Mouse (Mus musculus) limb, embryonic 15.5 days (tissue): ENCODE results near the gene Rnf114. TPM values are rescaled to one million over a fixed set of nuclear protein-coding genes. Genes with fewer than 3 reads are reported as not detected.

Experiments used
- ATAC-seq: fragments of 200-750 bp; cut with Nextera tagmentation; 2 replicates; pipeline ENCODE4 v1.8.0; 2017; ENCODE audit warnings: low read depth, moderate TSS enrichment; ENCODE audit not compliant: insufficient number of reproducible peaks, low FRiP score, low TSS enrichment
- H3K27ac ChIP-seq: fragments of 300-500 bp; sonication (generic); 2 replicates; pipeline ENCODE4 v1.5.1; 2015; ENCODE audit warnings: moderate library complexity, mild to moderate bottlenecking, inconsistent platforms
- H3K27me3 ChIP-seq: fragments of 300-500 bp; sonication (generic); 2 replicates; pipeline ENCODE4 v1.6.1; 2015; ENCODE audit warnings: inconsistent platforms
- H3K36me3 ChIP-seq: fragments of 300-500 bp; sonication (generic); 2 replicates; pipeline ENCODE4 v1.6.1; 2015; ENCODE audit warnings: inconsistent platforms
- H3K4me1 ChIP-seq: fragments of 300-500 bp; sonication (generic); 2 replicates; pipeline ENCODE4 v1.6.1; 2015; ENCODE audit warnings: inconsistent platforms
- H3K4me2 ChIP-seq: fragments of 300-500 bp; sonication (generic); 2 replicates; pipeline ENCODE4 v1.6.1; 2015; ENCODE audit warnings: mild to moderate bottlenecking, inconsistent platforms
- H3K4me3 ChIP-seq: fragments of 300-500 bp; sonication (generic); 2 replicates; pipeline ENCODE4 v1.5.1; 2015; ENCODE audit warnings: mild to moderate bottlenecking, inconsistent platforms
- H3K9ac ChIP-seq: fragments of 300-500 bp; sonication (generic); 2 replicates; pipeline ENCODE4 v1.6.1; 2015; ENCODE audit warnings: inconsistent platforms
- H3K9me3 ChIP-seq: fragments of 300-500 bp; sonication (generic); 2 replicates; pipeline ENCODE4 v1.6.1; 2016; ENCODE audit warnings: inconsistent platforms
- WGBS: fragments of 180-500 bp; shearing (Covaris S2); methylation state at CpG from one replicate; pipeline ENCODE4 v1.1.7; 2015; 5-methylcytosine and 5-hydroxymethylcytosine counted together
- polyA plus RNA-seq: library from polyadenylated mRNA; unstranded; fragments of >200 nt; fragmentation: Nextera tagmentation; extraction: Ambion mirVana; gene quantifications from 2 replicates; pipeline ENCODE4 v1.2.1, GENCODE M21; 2015

Gene Rnf114
- polyA plus RNA-seq, 1 experiment from 2014 or later = 69.9 TPM

DNA sequence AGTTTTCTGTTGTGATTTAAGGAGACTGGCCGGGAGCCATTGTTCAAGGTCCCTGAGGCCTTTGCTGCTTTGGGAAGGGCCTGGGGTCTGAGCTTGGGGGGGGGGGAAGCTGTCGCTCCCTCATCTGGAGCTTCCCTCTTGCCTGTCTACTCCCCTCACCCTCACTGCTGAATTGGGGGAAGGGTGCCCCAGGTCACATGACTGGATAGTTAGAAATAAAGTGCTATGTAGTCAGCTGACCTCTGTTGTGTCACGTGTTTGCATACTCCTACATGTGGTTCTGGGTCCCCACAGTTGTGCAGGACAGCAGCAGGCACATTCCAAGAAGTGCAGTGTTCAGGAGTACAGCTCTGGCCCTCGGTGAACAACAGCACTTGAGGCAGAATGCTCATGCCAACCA lies 15.7 kb upstream of the Rnf114 start:
- Histone ChIP-seq H3K9ac (no peak overlapping the region), H3K9me3 (no peaks in the 10 kb centered on the region), H3K27ac (0 out of 2 replicates have a peak overlapping the region, but pooled peaks have one; percentile 47), H3K4me1 (peaks cover 13% of the 10 kb centered on the region), H3K27me3 (no peaks in the 10 kb centered on the region), H3K36me3 (peaks cover 52% of the 10 kb centered on the region), H3K4me2 (no peak overlapping the region), H3K4me3 (no peak overlapping the region)
- WGBS = 71% methylated on average over 4 of the region's 4 CpGs
- ATAC-seq = no peak

DNA sequence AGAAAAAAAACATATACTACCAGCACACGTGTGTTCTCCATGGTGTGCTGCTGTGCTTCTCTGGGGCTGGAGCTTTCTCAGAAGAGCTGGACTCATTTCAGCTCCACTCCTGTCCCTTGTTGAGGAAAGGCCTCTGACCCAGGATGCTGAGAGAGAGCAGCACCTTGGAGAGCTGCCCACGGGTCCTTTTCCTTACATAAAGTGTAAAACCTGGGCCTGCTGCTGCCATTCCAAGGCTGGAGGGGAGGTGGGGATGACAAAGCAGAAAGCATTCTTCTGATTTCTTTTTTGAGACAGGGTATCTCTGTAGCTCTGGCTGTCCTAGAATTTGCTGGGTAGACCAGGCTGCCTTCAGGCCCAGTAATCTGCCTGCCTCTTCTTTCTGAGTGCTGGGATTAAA lies 14.3 kb upstream of the Rnf114 start:
- peaks cover 13% of the 10 kb centered on the region for H3K4me1 ChIP-seq
- H3K4me2 ChIP-seq = no peak overlapping the region
- H3K4me3 ChIP-seq = no peak overlapping the region
- no peak for ATAC-seq
- 36% methylated on average over 2 of the region's 2 CpGs for WGBS
- H3K27me3 ChIP-seq = no peaks in the 10 kb centered on the region
- H3K27ac ChIP-seq = no peak overlapping the region
- H3K9ac ChIP-seq = no peak overlapping the region
- H3K9me3 ChIP-seq = no peaks in the 10 kb centered on the region
- peaks cover 51% of the 10 kb centered on the region for H3K36me3 ChIP-seq

DNA sequence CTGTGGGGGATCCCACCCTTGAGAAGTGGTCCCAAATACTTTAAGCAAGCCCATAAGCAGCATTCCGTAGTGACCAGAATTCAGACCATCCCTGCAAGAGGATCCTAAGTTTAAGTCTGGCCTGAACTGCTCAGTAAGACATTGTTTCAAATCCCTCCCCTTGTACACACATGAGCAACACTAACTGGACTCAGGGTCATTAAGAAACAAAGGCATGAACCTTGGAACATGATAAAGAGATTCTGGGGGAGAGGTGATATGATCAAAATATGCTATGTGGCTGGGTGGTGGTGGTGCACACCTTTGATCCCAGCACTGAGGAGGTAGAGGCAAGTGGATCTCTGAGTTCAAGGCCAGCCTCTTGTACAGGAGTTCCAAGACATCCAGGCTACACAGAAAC lies 12.9 kb upstream of the Rnf114 start:
- no peak overlapping the region for H3K27ac ChIP-seq
- peaks cover 51% of the 10 kb centered on the region for H3K36me3 ChIP-seq
- H3K4me2 ChIP-seq = no peak overlapping the region
- H3K4me1 ChIP-seq = peaks cover 13% of the 10 kb centered on the region
- H3K27me3 ChIP-seq = no peaks in the 10 kb centered on the region
- no peaks in the 10 kb centered on the region for H3K9me3 ChIP-seq
- no peak overlapping the region for H3K9ac ChIP-seq
- no peak overlapping the region for H3K4me3 ChIP-seq
- no peak for ATAC-seq
- WGBS = 95% methylated on average over 1 of the region's 1 CpGs

DNA sequence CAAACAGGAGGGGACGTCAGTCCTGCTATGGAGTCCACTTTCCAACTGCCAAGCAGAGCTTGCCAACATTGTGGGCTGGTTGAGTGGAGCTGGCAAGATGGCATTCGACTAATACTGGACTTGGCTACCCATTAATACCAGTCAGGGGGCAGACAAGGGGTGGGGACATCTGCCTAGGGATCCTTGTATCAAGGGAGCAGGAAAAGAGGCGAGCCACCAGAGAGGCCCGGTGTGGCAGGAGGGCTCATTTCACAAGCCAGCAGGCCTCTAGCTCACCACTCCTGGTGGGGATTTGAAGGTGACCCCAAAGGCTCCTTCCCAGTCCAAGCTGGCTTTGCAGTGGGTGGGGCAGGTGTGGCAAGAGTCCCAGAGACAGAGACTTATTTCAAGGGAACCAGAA lies 9.8 kb upstream of the Rnf114 start:
- Histone ChIP-seq H3K36me3 (peaks cover 46% of the 10 kb centered on the region), H3K4me3 (no peak overlapping the region), H3K9me3 (no peaks in the 10 kb centered on the region), H3K27me3 (no peaks in the 10 kb centered on the region), H3K9ac (no peak overlapping the region), H3K27ac (no peak overlapping the region), H3K4me2 (no peak overlapping the region), H3K4me1 (peaks cover 15% of the 10 kb centered on the region)
- 98% methylated on average over 4 of the region's 4 CpGs for WGBS
- ATAC-seq = no peak

DNA sequence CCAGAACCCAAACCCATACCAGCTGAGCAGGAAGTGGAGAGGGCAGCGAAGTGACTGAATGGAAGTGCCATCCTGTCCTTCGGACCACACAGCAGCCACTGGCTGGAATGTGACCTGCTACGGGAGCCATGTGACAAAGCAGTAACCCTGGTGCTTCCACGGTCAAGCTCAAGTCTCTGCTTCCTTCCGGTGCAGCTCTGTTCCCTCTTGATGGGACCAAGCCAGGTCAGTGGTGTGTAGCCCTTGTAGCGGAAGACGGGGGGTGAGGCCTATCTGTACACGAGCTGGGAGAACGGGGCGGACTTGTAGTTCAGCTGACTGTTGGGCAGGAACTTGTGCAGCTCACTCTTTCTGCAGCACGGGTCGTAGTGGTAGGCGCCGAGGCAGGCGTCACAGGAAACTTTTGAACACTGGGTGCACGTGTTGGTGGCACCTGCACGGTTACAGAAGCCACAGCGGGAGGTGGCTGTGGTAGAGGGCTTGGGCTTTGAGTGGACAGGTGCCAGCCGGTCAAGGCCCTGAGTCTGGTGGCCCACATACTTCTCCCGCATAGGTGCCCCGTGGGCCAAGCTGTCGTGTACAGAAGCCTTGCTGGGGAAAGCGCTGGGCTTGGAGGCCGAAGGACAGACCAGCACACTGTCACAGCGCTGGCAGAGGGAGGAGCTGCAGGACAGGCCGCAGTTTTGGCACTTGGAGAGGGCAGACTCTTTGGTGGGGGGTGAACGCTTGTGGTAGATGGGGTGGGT lies 9.2 kb upstream of the Rnf114 start:
- H3K36me3 ChIP-seq = peaks cover 46% of the 10 kb centered on the region
- no peak overlapping the region for H3K4me3 ChIP-seq
- peaks cover 15% of the 10 kb centered on the region for H3K4me1 ChIP-seq
- no peak overlapping the region for H3K27ac ChIP-seq
- H3K4me2 ChIP-seq = no peak overlapping the region
- no peak for ATAC-seq
- 93% methylated on average over 27 of the region's 27 CpGs for WGBS
- no peak overlapping the region for H3K9ac ChIP-seq
- no peaks in the 10 kb centered on the region for H3K27me3 ChIP-seq
- H3K9me3 ChIP-seq = no peaks in the 10 kb centered on the region

DNA sequence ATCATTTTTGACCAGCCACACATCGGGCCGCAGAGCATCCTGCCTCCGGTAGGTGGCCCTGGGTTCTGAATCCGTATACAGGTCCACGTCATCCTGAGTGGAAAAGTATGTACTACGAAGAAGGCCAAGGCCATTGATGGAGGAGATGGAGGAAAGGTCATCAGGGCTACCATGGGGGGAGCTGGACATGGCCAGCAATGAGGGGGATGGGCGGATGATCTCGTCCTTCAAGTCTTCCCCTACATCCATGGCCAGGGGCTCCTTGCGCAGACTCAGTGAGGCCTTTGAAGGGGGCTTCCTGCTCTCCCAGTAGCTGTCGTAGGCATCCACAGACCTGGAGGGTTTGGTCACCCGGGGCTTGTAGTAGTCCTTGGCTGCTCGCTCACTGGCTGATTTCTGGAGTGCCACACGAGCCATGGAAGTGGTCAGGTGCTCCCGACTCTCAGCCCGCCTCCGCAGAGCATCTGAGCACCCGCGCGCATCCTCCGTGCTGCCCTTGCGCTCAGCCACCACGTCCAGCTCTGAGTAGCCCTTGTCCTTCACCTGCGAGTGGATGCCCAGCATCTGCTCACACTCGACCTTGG lies 8.5 kb upstream of the Rnf114 start:
- H3K27ac ChIP-seq = no peak overlapping the region
- no peak overlapping the region for H3K4me3 ChIP-seq
- no peak overlapping the region for H3K4me2 ChIP-seq
- no peak overlapping the region for H3K9ac ChIP-seq
- no peaks in the 10 kb centered on the region for H3K27me3 ChIP-seq
- 91% methylated on average over 24 of the region's 24 CpGs for WGBS
- peaks cover 15% of the 10 kb centered on the region for H3K4me1 ChIP-seq
- peaks cover 46% of the 10 kb centered on the region for H3K36me3 ChIP-seq
- H3K9me3 ChIP-seq = no peaks in the 10 kb centered on the region
- ATAC-seq = no peak

DNA sequence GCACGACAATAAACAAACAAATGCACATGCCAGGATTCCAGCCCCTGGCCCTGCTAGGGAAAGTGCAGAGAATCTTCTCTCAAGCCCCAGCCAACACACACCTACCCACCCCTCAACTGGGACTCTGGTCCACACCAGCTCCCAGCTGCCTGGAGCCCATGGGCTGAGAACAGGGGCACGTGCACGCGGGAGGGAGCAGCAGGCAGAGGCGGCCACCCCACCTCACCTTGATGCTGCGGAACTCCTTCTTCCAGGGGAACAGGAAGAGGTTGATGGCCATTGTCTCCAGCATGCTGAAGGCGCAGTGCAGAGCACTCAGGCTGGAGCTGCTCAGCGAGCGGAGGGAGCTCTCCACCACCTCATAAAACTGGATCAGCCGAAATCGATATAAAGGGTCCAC lies 7.5 kb upstream of the Rnf114 start:
- WGBS = 90% methylated on average over 11 of the region's 11 CpGs
- H3K4me2 ChIP-seq = no peak overlapping the region
- H3K4me3 ChIP-seq = no peak overlapping the region
- no peaks in the 10 kb centered on the region for H3K9me3 ChIP-seq
- H3K27me3 ChIP-seq = no peaks in the 10 kb centered on the region
- H3K9ac ChIP-seq = no peak overlapping the region
- peaks cover 18% of the 10 kb centered on the region for H3K4me1 ChIP-seq
- H3K27ac ChIP-seq = no peak overlapping the region
- ATAC-seq = no peak
- H3K36me3 ChIP-seq = peaks cover 39% of the 10 kb centered on the region

DNA sequence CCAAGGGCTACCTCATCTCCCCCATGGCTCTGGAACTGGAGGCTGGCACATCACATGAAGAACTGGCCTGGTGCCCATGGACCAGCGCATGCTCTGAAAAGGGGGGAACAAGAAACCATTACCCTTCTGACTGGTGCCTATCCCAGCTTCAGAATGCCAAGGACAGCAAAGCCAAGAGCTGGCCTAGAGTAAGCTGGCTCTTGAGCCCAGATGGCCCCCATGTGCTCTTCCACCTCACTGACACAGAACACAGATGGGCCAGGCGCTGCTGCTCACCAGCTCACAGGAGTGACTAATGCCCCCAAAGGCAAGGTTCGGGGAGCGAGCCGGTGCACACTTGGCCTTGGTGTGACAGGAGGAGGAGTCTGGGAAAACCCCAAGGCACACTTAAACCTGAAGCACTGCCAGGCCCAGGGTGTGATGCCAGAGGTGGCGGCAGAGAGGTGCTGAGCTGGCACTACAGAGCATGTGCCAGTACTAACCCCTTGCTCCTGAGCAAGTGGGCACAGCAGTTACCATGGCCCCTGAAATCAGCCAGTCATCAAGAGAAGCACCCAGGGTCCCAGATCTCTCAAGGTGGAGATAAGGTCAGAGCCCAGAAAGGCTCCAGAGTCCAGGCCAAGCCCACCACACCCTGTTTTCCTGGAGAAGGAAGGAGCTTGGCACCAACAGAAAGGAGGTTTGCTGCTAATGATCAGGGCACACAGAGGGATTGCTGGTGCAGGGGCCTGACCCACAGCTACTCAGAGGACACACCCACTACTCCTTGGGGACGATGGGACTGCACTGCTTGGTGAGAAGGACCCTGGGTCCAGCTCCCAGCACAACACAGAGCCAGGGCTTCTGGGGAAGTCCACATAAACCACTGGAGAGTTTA lies 6.7 kb upstream of the Rnf114 start:
- no peaks in the 10 kb centered on the region for H3K9me3 ChIP-seq
- no peak overlapping the region for H3K27ac ChIP-seq
- 67% methylated on average over 7 of the region's 7 CpGs for WGBS
- no peaks in the 10 kb centered on the region for H3K27me3 ChIP-seq
- no peak overlapping the region for H3K9ac ChIP-seq
- H3K36me3 ChIP-seq = peaks cover 34% of the 10 kb centered on the region
- H3K4me1 ChIP-seq = peaks cover 20% of the 10 kb centered on the region
- ATAC-seq = no peak
- H3K4me2 ChIP-seq = no peak overlapping the region
- H3K4me3 ChIP-seq = no peak overlapping the region

DNA sequence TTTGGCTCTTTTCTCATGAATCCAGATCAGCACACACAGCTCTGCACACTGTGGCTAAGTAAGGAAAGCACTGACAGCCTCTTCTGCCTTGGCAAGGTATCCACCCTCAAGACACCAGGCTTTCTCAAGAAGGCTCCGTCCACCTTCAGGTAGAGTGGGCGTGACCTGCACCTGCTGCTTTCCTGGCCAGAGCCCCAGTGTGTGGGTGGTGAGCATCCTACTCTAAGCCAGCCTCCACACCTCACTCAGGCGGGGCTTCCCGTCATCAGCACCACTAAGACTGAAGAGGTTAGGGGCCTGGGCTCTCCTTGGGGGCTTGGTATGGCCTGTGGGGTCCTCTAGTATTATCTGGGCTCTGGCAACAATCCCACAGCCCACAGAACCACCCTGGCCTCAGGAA lies 5.9 kb upstream of the Rnf114 start:
- Histone ChIP-seq H3K4me2 (no peak overlapping the region), H3K36me3 (peaks cover 29% of the 10 kb centered on the region), H3K27me3 (no peaks in the 10 kb centered on the region), H3K9me3 (no peaks in the 10 kb centered on the region), H3K9ac (no peak overlapping the region), H3K4me1 (peaks cover 28% of the 10 kb centered on the region), H3K4me3 (no peak overlapping the region), H3K27ac (no peak overlapping the region)
- no peak for ATAC-seq
- WGBS = 81% methylated on average over 4 of the region's 4 CpGs

DNA sequence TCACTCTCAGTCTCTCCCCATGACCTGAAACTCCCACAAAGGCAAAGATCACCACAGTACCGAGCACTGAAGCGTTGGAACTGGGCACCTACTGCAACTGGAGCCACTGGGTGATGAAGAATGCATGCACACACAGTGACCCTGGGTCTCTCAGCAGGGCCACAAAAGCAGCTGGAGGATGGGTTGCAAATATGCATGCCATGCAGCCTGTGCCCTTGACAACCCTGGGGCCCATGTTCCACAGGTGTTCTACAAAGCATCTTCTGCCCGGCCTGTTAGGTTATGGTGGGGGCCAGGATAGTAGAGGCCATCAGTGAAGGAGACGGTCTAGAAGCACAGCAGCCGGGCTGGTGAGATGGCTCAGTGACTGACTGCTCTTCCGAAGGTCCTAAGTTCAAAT lies 4.9 kb upstream of the Rnf114 start:
- Histone ChIP-seq H3K9ac (no peak overlapping the region), H3K4me2 (no peak overlapping the region), H3K36me3 (peaks cover 25% of the 10 kb centered on the region), H3K9me3 (no peaks in the 10 kb centered on the region), H3K27me3 (no peaks in the 10 kb centered on the region), H3K4me1 (peaks cover 34% of the 10 kb centered on the region), H3K4me3 (no peak overlapping the region), H3K27ac (no peak overlapping the region)
- ATAC-seq = no peak
- 90% methylated on average over 6 of the region's 6 CpGs for WGBS

DNA sequence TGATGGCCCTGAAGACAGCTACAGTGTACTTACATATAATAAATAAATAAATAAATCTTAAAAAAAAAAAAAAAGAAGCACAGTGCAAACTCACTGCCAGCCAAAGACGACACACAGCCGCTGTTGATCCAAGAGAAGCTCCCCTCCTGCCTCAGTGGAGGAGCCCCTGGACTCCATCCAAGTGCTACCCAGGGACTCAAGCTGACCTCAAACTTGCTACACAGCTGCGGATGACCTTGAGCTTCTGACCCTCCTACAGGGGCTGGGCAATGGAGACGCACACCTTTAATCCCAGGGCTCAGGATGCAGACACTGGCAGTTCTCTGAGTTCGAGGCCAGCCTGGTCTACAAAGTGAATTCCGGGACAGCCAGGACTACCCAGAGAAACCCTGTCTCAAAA lies 4.5 kb upstream of the Rnf114 start:
- H3K4me2 ChIP-seq = no peak overlapping the region
- no peaks in the 10 kb centered on the region for H3K9me3 ChIP-seq
- 87% methylated on average over 6 of the region's 6 CpGs for WGBS
- H3K9ac ChIP-seq = no peak overlapping the region
- H3K4me1 ChIP-seq = peaks cover 34% of the 10 kb centered on the region
- no peak overlapping the region for H3K4me3 ChIP-seq
- no peak overlapping the region for H3K27ac ChIP-seq
- H3K27me3 ChIP-seq = no peaks in the 10 kb centered on the region
- ATAC-seq = no peak
- peaks cover 20% of the 10 kb centered on the region for H3K36me3 ChIP-seq
